Mouse (Mus musculus) Patski (cell line): ENCODE results near the gene Srpk2. TPM values are rescaled to one million over a fixed set of nuclear protein-coding genes. Genes with fewer than 3 reads are reported as not detected.

ENCODE experiments used
- ATAC-seq: fragments of 100-300 bp; one replicate; pipeline ENCODE4 v1.8.0; 2021
- CTCF ChIA-PET: fragments of 350-600 bp; sonication (Branson Sonifier 250); formaldehyde crosslinking; loops from one replicate; lab custom pipeline; 2022; ENCODE audit warnings: inconsistent platforms; lab: Charles Lee
- POLR2A ChIA-PET: fragments of 350-600 bp; sonication (Branson Sonifier 250); formaldehyde crosslinking; loops from one replicate; lab custom pipeline; 2022; ENCODE audit warnings: antibody characterized with exemption, inconsistent platforms; lab: Charles Lee
- DNase-seq: peaks from one replicate; pipeline ENCODE4 v3.0.0-alpha.2; 2011; ENCODE audit warnings: low read depth, low spot score
- H3K27me3 ChIP-seq: fragments of 371-371 bp; one replicate; pipeline ENCODE4 v1.5.1; 2021
- CTCF ChIP-seq: fragments of 100-300 bp; IDR thresholded peaks from one replicate; pipeline ENCODE4 v1.5.1; 2021
- in situ Hi-C: fragments of 300-500 bp; cut with MboI; formaldehyde crosslinking; loops from 3 replicates; pipeline ENCODE4 v1.11.1; 2018; ENCODE audit warnings: low pct_unique_long_range_greater_than_20kb, mixed read lengths
- polyA plus RNA-seq: library from polyadenylated mRNA; unstranded; gene quantifications from one replicate; pipeline ENCODE4 v1.2.3, GENCODE M21; 2021

Srpk2 gene
- polyA plus RNA-seq, 1 experiment from 2014 or later, result 53.2 TPM

- in situ Hi-C loops, result no loop called here
- no peaks in the 10 kb centered on the region for H3K27me3 ChIP-seq
- no peak for DNase-seq
- CTCF ChIA-PET, result interaction anchor here (0.9 to 1.5 kb wide), 2 partner anchors 8 to 95 kb away, joined by 3 read pairs; no protein-coding TSS in a partner anchor
- ATAC-seq, result no peak
- no peak for TF ChIP-seq CTCF
- POLR2A ChIA-PET, result interaction anchor here (1.0 kb wide), 1 partner anchor 12 kb away, joined by 3 read pairs; no protein-coding TSS in a partner anchor
Measured at GRCm38 (mm10) chr5:23513468-23513867, 170.9 kb downstream of the Srpk2 start.

DNA sequence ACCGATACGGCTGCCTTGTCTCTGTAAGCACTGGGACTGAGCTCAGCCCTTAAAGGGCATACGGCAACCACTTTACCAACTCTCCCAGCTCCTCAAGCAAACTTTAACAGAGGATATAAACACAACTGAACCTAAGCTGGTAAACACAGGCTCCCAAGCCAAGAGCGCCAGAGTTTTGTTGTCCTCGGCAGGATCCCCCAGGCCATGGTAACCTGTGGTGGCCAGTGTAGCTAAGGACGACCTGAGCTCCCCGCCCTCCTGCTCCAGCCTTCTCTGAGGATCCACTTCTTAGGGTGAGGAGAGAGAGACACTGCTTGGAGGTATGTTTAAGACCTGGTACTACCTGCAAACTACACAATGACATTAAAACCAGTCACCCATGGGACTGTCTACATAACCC lies 171.9 kb downstream of the Srpk2 start:
- H3K27me3 ChIP-seq, result no peaks in the 10 kb centered on the region
- no peak for TF ChIP-seq CTCF
- ChIA-PET POLR2A (interaction anchor here (0.6 kb wide), 1 partner anchor 98 kb away, joined by 3 read pairs; no protein-coding TSS in a partner anchor), CTCF (no interaction called here)
- DNase-seq, result no peak
- in situ Hi-C loops, result no loop called here
- ATAC-seq, result no peak

- in situ Hi-C loops, result no loop called here
- CTCF ChIA-PET, result no interaction called here
Measured at GRCm38 (mm10) chr5:23511456-23511855, 173.0 kb downstream of the Srpk2 start.

GRCm38 (mm10) chr5:23508630-23509029 lies 175.8 kb downstream of the Srpk2 start:
- ChIA-PET POLR2A (no interaction called here), CTCF (interaction anchor here (1.0 to 3.3 kb wide), 3 partner anchors 13 to 93 kb away, joined by 3 to 13 read pairs (median 3); no protein-coding TSS in a partner anchor)

More at GRCm38 (mm10) chr5:23511456-23511855, 173.0 kb downstream of the Srpk2 start:
- H3K27me3 ChIP-seq, result no peaks in the 10 kb centered on the region
- POLR2A ChIA-PET, result no interaction called here
- DNase-seq, result no peak
- TF ChIP-seq CTCF, result no peak
- ATAC-seq, result no peak

GRCm38 (mm10) chr5:23507210-23507609 lies 177.2 kb downstream of the Srpk2 start:
- no peak for ATAC-seq
- CTCF ChIA-PET, result interaction anchor here (0.8 to 3.3 kb wide), 7 partner anchors 9 to 96 kb away, joined by 3 to 13 read pairs (median 3); no protein-coding TSS in a partner anchor
- no peak for TF ChIP-seq CTCF
- in situ Hi-C loops, result no loop called here
- no peaks in the 10 kb centered on the region for H3K27me3 ChIP-seq
- no peak for DNase-seq
- POLR2A ChIA-PET, result interaction anchor here (1.3 kb wide), 1 partner anchor 14 kb away, joined by 4 read pairs; no protein-coding TSS in a partner anchor

More at GRCm38 (mm10) chr5:23508630-23509029, 175.8 kb downstream of the Srpk2 start:
- in situ Hi-C loops, result no loop called here
- DNase-seq (no peak), ATAC-seq (no peak)
- no peak for TF ChIP-seq CTCF
- no peaks in the 10 kb centered on the region for H3K27me3 ChIP-seq

GRCm38 (mm10) chr5:23505578-23505977 lies 178.8 kb downstream of the Srpk2 start:
- ChIA-PET POLR2A (interaction anchor here (0.6 kb wide), 1 partner anchor 17 kb away, joined by 6 read pairs; no protein-coding TSS in a partner anchor), CTCF (interaction anchor here (1.2 to 3.3 kb wide), 7 partner anchors 8 to 166 kb away, joined by 3 to 13 read pairs (median 5); no protein-coding TSS in a partner anchor)
- in situ Hi-C loops, result no loop called here
- ATAC-seq, result no peak
- no peak for TF ChIP-seq CTCF
- no peaks in the 10 kb centered on the region for H3K27me3 ChIP-seq
- no peak for DNase-seq

DNA sequence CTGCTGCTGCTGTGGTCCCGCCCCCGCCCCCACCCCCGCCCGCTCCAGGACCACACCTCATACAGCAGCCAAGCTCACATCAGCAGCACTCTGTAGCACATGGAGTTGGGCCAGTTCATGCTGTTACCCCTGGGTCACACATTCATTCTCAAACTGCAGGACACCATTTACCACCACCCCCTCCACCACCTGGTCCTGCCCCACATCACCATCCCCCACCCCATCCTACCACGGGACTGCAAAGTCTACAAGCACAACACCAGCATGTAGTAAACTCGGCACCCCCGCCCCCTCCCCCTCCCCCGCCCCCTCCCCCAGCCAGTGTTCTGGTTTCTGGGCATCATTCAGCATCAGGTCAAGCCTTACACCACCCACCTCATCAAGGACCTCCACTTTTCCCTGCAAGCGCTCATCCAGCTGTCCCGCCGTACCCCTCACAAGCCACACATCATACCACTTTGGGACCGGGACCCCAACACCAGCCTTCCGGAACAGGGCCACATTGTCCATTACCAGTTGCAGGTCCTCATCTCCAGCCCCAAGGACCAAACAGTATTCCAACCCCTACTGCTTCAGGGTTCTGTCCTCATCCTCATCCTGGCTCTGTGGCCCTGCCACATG lies 182.0 kb downstream of the Srpk2 start:
- POLR2A ChIA-PET, result interaction anchor here (0.6 to 0.7 kb wide), 2 partner anchors 8 to 175 kb away, joined by 3 to 6 read pairs; no protein-coding TSS in a partner anchor
- ATAC-seq, result no peak

DNA sequence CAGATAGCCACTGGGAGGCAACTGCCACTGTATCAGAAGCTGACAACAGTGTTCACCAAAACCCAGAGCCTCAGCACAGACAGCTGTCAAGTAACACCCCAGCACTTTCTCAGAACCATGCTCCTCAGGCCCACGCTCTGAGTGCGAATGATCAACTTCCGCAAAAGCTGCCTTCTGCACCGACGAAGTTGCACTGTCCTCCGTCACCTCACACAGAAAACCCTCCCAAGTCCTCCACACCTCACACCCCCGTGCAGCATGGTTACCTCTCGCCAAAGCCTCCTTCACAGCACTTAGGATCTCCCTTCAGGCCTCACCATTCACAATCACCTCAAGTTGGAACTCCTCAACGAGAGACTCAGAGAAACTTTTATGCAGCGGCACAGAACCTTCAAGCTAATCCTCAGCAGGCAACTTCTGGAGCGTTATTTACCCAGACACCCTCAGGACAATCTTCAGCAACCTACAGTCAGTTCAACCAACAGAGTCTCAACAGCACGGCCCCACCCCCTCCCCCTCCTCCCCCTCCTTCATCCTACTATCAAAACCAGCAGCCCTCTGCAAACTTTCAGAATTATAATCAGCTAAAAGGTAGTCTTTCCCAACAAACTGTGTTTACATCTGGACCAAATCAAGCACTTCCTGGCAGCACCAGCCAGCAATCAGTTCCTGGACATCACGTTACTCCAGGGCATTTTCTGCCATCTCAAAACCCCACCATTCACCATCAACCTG lies 182.7 kb downstream of the Srpk2 start:
- ChIA-PET POLR2A (interaction anchor here (0.6 to 1.0 kb wide), 5 partner anchors 8 to 176 kb away, joined by 3 to 6 read pairs (median 4); no protein-coding TSS in a partner anchor), CTCF (interaction anchor here (0.8 to 4.4 kb wide), 3 partner anchors 10 to 86 kb away, joined by 3 to 21 read pairs (median 7); no protein-coding TSS in a partner anchor)
- in situ Hi-C loops, result no loop called here
- no peak for TF ChIP-seq CTCF
- ATAC-seq (no peak), DNase-seq (no peak)
- no peaks in the 10 kb centered on the region for H3K27me3 ChIP-seq

More for the DNA sequence above, 182.0 kb downstream of the Srpk2 start:
- no peak for TF ChIP-seq CTCF
- CTCF ChIA-PET, result interaction anchor here (4.4 kb wide), 1 partner anchor 11 kb away, joined by 21 read pairs; no protein-coding TSS in a partner anchor
- DNase-seq, result no peak
- no peaks in the 10 kb centered on the region for H3K27me3 ChIP-seq
- in situ Hi-C loops, result no loop called here

- no peaks in the 10 kb centered on the region for H3K27me3 ChIP-seq
- in situ Hi-C loops, result no loop called here
- ChIA-PET CTCF (interaction anchor here (0.8 to 4.4 kb wide), 3 partner anchors 9 to 85 kb away, joined by 3 to 21 read pairs (median 7); no protein-coding TSS in a partner anchor), POLR2A (no interaction called here)
- ATAC-seq (no peak), DNase-seq (no peak)
- TF ChIP-seq CTCF, result no peak
Measured at GRCm38 (mm10) chr5:23500715-23501114, 183.7 kb downstream of the Srpk2 start.

DNA sequence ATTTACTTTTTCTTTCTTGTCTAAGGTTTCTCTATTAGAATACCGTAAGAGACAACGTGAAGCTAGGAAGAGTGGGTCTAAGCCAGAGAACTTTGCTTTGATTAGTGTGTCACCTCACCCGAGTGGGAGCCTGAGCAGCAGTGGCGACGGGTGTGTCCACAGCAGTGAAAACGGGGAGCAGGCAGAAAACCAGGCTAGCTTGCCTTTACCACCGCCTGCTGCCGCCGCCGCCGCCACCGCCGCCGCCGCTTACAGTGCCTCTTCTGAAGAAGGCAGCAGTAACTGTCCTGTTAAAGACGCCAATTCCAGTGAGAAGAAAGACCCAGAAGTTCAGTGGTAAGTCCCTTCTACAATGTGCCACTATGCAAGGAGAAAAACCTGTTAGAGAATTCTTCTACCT lies 185.2 kb downstream of the Srpk2 start:
- no peaks in the 10 kb centered on the region for H3K27me3 ChIP-seq
- DNase-seq (no peak), ATAC-seq (no peak)
- CTCF ChIA-PET, result interaction anchor here (1.2 to 4.4 kb wide), 4 partner anchors 8 to 81 kb away, joined by 4 to 21 read pairs (median 6); no protein-coding TSS in a partner anchor
- in situ Hi-C loops, result no loop called here
- no peak for TF ChIP-seq CTCF
- POLR2A ChIA-PET, result no interaction called here
